Mouse (Mus musculus): ENCODE data around the gene Fam240a. TPM values are rescaled to one million over a fixed set of nuclear protein-coding genes. Genes with fewer than 3 reads are reported as not detected.

The Fam240a gene
- polyA plus RNA-seq, 1 experiment from 2014 or later = not detected

DNA sequence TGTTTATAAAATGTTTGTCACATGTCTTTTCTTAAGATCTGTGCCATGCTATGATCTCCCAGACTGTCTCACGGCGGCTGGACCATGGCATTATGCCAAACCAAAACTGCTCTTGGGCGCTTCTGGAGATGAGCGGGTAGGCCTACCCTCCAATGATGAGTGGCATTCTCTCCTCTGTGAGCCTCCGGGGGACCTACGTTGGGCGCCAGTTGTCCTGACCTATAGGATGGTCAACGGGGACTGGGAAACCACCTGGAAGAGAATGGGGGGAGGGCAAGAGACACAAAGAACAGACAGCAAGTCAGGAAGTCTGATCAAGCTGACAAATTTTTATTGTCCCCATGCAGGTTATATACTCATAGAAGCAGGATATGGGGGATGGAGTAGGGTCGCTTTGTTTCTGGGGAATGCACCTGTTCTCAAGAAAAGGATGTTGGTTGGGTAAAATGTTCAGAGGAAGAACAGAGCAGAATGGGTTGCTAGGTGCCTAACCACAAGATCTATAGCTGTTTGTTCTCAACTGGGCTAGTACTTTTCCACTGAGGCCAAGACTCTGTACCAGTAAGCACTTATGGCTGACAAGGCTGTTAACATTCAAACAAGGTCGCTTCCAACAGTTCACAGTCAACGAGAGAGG lies 9.3 kb downstream of the Fam240a start:
- H3K27ac ChIP-seq (replicated peaks) = no peak overlapping the region
- no peak for ATAC-seq (replicated peaks)
- no peaks in the 10 kb centered on the region for H3K4me1 ChIP-seq
- H3K9ac ChIP-seq (replicated peaks) = no peak overlapping the region
- no peaks in the 10 kb centered on the region for H3K27me3 ChIP-seq
- H3K36me3 ChIP-seq = no peaks in the 10 kb centered on the region
- H3K4me3 ChIP-seq = no peak overlapping the region
- no peaks in the 10 kb centered on the region for H3K9me3 ChIP-seq
- H3K4me2 ChIP-seq (replicated peaks) = no peak overlapping the region
- 94% methylated on average over 11 of the region's 11 CpGs for WGBS

GRCm38 (mm10) chr9:110902271-110902670 lies 14.4 kb downstream of the Fam240a start:
- WGBS = 69% methylated on average over 4 of the region's 4 CpGs
- Histone ChIP-seq H3K4me2 (replicated peaks) (no peak overlapping the region), H3K9me3 (no peaks in the 10 kb centered on the region), H3K4me3 (no peak overlapping the region), H3K27ac (replicated peaks) (no peak overlapping the region), H3K4me1 (no peaks in the 10 kb centered on the region), H3K36me3 (no peaks in the 10 kb centered on the region), H3K9ac (replicated peaks) (no peak overlapping the region), H3K27me3 (no peaks in the 10 kb centered on the region)
- ATAC-seq (replicated peaks) = no peak

- H3K4me3 ChIP-seq = no peak overlapping the region
- H3K4me1 ChIP-seq = peaks cover 4% of the 10 kb centered on the region; the same call in 1 of the 2 replicates
- no peak overlapping the region for H3K27ac ChIP-seq (replicated peaks)
- no peak overlapping the region for H3K9ac ChIP-seq (replicated peaks)
- H3K4me2 ChIP-seq (replicated peaks) = no peak overlapping the region
- ATAC-seq (replicated peaks) = no peak
- no peaks in the 10 kb centered on the region for H3K27me3 ChIP-seq
- WGBS = 76% methylated on average over 6 of the region's 6 CpGs
- no peaks in the 10 kb centered on the region for H3K9me3 ChIP-seq
- no peaks in the 10 kb centered on the region for H3K36me3 ChIP-seq
Observed at GRCm38 (mm10) chr9:110901204-110901603, 15.5 kb downstream of the Fam240a start.

DNA sequence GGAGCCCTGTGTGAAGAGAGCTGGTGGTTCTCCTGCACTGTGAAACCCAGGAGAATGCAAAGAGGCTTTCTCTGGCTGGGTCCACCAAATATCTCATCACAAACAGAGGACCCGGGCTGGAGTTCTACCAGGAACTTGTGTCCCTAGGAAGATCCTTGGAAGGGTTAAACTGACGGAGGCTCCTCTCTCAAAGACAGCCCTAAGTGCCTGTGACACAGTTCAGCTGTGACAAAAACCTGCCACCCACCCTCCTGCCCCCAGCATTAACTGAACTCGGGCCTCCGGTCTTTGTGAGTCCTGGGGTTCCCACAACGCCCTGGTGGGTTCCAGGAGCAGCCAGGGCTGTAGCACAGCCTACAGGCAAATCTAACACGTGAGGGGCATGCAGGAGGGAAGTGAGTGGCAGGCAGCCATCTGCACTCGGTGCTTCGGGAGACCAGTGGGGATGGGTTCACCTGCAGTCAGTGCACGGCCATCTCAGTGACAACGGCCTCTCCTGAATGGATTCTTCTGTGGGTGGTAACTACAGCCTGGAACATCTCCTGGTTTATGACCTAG lies 17.1 kb downstream of the Fam240a start:
- 63% methylated on average over 10 of the region's 10 CpGs for WGBS
- Histone ChIP-seq H3K27me3 (no peaks in the 10 kb centered on the region), H3K9me3 (no peaks in the 10 kb centered on the region)

GRCm38 (mm10) chr9:110896595-110896994 lies 20.1 kb downstream of the Fam240a start:
- 0 out of 2 replicates have a peak, but pooled peaks have one; percentile 48 for ATAC-seq (replicated peaks)
- Histone ChIP-seq H3K9ac (replicated peaks) (no peak overlapping the region), H3K4me1 (peaks cover 8% of the 10 kb centered on the region; the same call in 1 of the 2 replicates), H3K27me3 (no peaks in the 10 kb centered on the region), H3K4me3 (no peak overlapping the region), H3K4me2 (replicated peaks) (0 out of 2 replicates have a peak overlapping the region, but pooled peaks have one; percentile 12), H3K27ac (replicated peaks) (no peak overlapping the region), H3K36me3 (no peaks in the 10 kb centered on the region), H3K9me3 (no peaks in the 10 kb centered on the region)
- WGBS = 9% methylated on average over 6 of the region's 6 CpGs

More for the DNA sequence above, 17.1 kb downstream of the Fam240a start:
- no peak overlapping the region for H3K27ac ChIP-seq (replicated peaks)
- no peak for ATAC-seq (replicated peaks)
- H3K36me3 ChIP-seq = no peaks in the 10 kb centered on the region
- H3K4me1 ChIP-seq = peaks cover 8% of the 10 kb centered on the region; the same call in 1 of the 2 replicates
- H3K4me2 ChIP-seq (replicated peaks) = no peak overlapping the region
- no peak overlapping the region for H3K4me3 ChIP-seq
- H3K9ac ChIP-seq (replicated peaks) = no peak overlapping the region

- ATAC-seq (replicated peaks) = 0 out of 2 replicates have a peak, but pooled peaks have one; percentile 26
- Histone ChIP-seq H3K4me1 (peaks cover 8% of the 10 kb centered on the region; the same call in 1 of the 2 replicates), H3K9ac (replicated peaks) (no peak overlapping the region), H3K4me3 (no peak overlapping the region), H3K9me3 (no peaks in the 10 kb centered on the region), H3K36me3 (no peaks in the 10 kb centered on the region), H3K27ac (replicated peaks) (no peak overlapping the region), H3K27me3 (no peaks in the 10 kb centered on the region), H3K4me2 (replicated peaks) (0 out of 2 replicates have a peak overlapping the region, but pooled peaks have one; percentile 12)
- 13% methylated on average over 7 of the region's 7 CpGs for WGBS
Observed at GRCm38 (mm10) chr9:110895994-110896393, 20.7 kb downstream of the Fam240a start.

GRCm38 (mm10) chr9:110895507-110895906 lies 21.2 kb downstream of the Fam240a start:
- no peaks in the 10 kb centered on the region for H3K9me3 ChIP-seq
- H3K4me3 ChIP-seq = no peak overlapping the region
- no peak overlapping the region for H3K9ac ChIP-seq (replicated peaks)
- H3K4me1 ChIP-seq = peaks cover 8% of the 10 kb centered on the region; the same call in 1 of the 2 replicates
- 63% methylated on average over 5 of the region's 5 CpGs for WGBS
- H3K4me2 ChIP-seq (replicated peaks) = no peak overlapping the region
- ATAC-seq (replicated peaks) = no peak
- no peaks in the 10 kb centered on the region for H3K36me3 ChIP-seq
- no peaks in the 10 kb centered on the region for H3K27me3 ChIP-seq
- no peak overlapping the region for H3K27ac ChIP-seq (replicated peaks)

DNA sequence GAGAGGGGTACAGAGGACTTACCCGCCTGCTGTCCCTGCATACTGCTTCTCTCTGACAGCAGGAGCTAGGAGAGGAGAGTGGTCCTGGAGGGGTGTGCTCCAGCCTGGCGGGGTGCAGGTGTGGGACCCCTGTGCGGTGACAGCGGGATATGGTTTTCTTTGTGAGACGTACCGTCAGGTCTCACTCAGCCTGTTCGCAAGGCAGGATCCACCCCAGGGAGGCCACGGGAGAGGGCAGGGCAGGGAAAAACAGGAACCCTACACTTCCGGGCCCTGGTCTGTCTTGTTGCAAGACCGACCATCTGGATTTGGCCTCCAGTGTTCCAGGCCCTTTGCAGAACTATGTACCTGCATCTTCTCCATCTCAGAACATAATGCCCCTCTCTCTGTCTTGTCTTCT lies 23.2 kb downstream of the Fam240a start:
- Histone ChIP-seq H3K27ac (replicated peaks) (no peak overlapping the region), H3K4me2 (replicated peaks) (no peak overlapping the region), H3K9ac (replicated peaks) (no peak overlapping the region), H3K4me3 (no peak overlapping the region), H3K27me3 (no peaks in the 10 kb centered on the region), H3K4me1 (peaks cover 8% of the 10 kb centered on the region; the same call in 1 of the 2 replicates), H3K36me3 (no peaks in the 10 kb centered on the region), H3K9me3 (no peaks in the 10 kb centered on the region)
- no peak for ATAC-seq (replicated peaks)
- 70% methylated on average over 10 of the region's 10 CpGs for WGBS

GRCm38 (mm10) chr9:110892552-110892951 lies 24.1 kb downstream of the Fam240a start:
- Histone ChIP-seq H3K36me3 (no peaks in the 10 kb centered on the region), H3K27me3 (no peaks in the 10 kb centered on the region), H3K4me3 (no peak overlapping the region), H3K9me3 (no peaks in the 10 kb centered on the region), H3K9ac (replicated peaks) (no peak overlapping the region), H3K4me2 (replicated peaks) (no peak overlapping the region), H3K27ac (replicated peaks) (no peak overlapping the region), H3K4me1 (peaks cover 8% of the 10 kb centered on the region; the same call in 1 of the 2 replicates)
- 84% methylated on average over 3 of the region's 3 CpGs for WGBS
- ATAC-seq (replicated peaks) = no peak

- no peak for ATAC-seq (replicated peaks)
- no peaks in the 10 kb centered on the region for H3K27me3 ChIP-seq
- 84% methylated on average over 12 of the region's 12 CpGs for WGBS
Observed at GRCm38 (mm10) chr9:110891077-110891828, 25.4 kb downstream of the Fam240a start.

GRCm38 (mm10) chr9:110890026-110890783 lies 26.5 kb downstream of the Fam240a start:
- Histone ChIP-seq H3K36me3 (no peaks in the 10 kb centered on the region), H3K9ac (replicated peaks) (no peak overlapping the region), H3K4me1 (no peaks in the 10 kb centered on the region), H3K4me3 (no peak overlapping the region), H3K27me3 (no peaks in the 10 kb centered on the region), H3K4me2 (replicated peaks) (no peak overlapping the region), H3K9me3 (no peaks in the 10 kb centered on the region), H3K27ac (replicated peaks) (no peak overlapping the region)
- 12% methylated on average over 21 of the region's 21 CpGs for WGBS
- ATAC-seq (replicated peaks) = no peak

More at GRCm38 (mm10) chr9:110891077-110891828, 25.4 kb downstream of the Fam240a start:
- Histone ChIP-seq H3K27ac (replicated peaks) (no peak overlapping the region), H3K4me3 (no peak overlapping the region), H3K4me2 (replicated peaks) (no peak overlapping the region), H3K9ac (replicated peaks) (no peak overlapping the region), H3K9me3 (no peaks in the 10 kb centered on the region), H3K36me3 (no peaks in the 10 kb centered on the region), H3K4me1 (peaks cover 5% of the 10 kb centered on the region; the same call in 1 of the 2 replicates)

Measured in forebrain, embryonic 15.5 days (tissue).